Comparison of ENCODE assay signal across 9 mouse cellular contexts in genomic region chr7:75998853-75999252, GRCm38 (mm10).
DNase-seq lines count a peak whose midpoint lies in the region; ATAC-seq and TF ChIP-seq lines count a peak whose summit lies in the region.
"Had no signal": no experiment of that assay in that cellular context is flagged by ENCODE, and none has a peak within 500 bp of the region (broad histone marks: within the 10 kb centered on the region; RNA-seq: fewer than 3 reads in every experiment).

No protein-coding gene starts in this region.

- no peaks in the 10 kb centered on the region for H3K4me1 ChIP-seq in limb, embryonic 11.5 days (ENCODE audit: control insufficient read depth, insufficient read depth, low read length)
- no peaks in the 10 kb centered on the region for H3K4me1 ChIP-seq in limb, embryonic 10.5 days
- H3K4me1 ChIP-seq in forebrain, embryonic 15.5 days = peaks cover 15% of the 10 kb centered on the region
- H3K4me1 ChIP-seq in thymus, adult 2 months (replicated peaks; ENCODE audit: control insufficient read depth, insufficient read depth, low read length) = no peaks in the 10 kb centered on the region

- ATAC-seq in limb, embryonic 11.5 days (ENCODE audit: insufficient number of reproducible peaks, low FRiP score, low TSS enrichment, low read depth) = no peak
- peak; percentile 92 for ATAC-seq in forebrain, embryonic 15.5 days (replicated peaks)
- ATAC-seq: liver, postnatal 0 days had no signal

- no peak overlapping the region for H3K4me3 ChIP-seq in limb, embryonic 11.5 days (ENCODE audit: low read depth, low read length)
- H3K4me3 ChIP-seq in limb, embryonic 10.5 days = no peak overlapping the region
- no peak overlapping the region for H3K4me3 ChIP-seq in forebrain, embryonic 15.5 days
- H3K4me3 ChIP-seq in thymus, adult 2 months (ENCODE audit: control insufficient read depth, insufficient read depth, low read length) = no peak overlapping the region

- H3K27me3 ChIP-seq in limb, embryonic 11.5 days (ENCODE audit: control insufficient read depth, insufficient read depth, low read length) = no peaks in the 10 kb centered on the region
- no peaks in the 10 kb centered on the region for H3K27me3 ChIP-seq in limb, embryonic 10.5 days (ENCODE audit: low read depth, poor library complexity, severe bottlenecking)
- no peaks in the 10 kb centered on the region for H3K27me3 ChIP-seq in forebrain, embryonic 15.5 days
- no peaks in the 10 kb centered on the region for H3K27me3 ChIP-seq in thymus, adult 2 months (ENCODE audit: control insufficient read depth, insufficient read depth, low read length)

- no peak for TF ChIP-seq POLR2A in thymus, adult 2 months (IDR thresholded peaks at IDR 0.05; ENCODE audit: control insufficient read depth, extremely low read depth, insufficient read depth, low read length, poor library complexity)

- no peak overlapping the region for H3K4me2 ChIP-seq in limb, embryonic 11.5 days (ENCODE audit: low read depth, severe bottlenecking)
- H3K4me2 ChIP-seq in forebrain, embryonic 15.5 days (replicated peaks) = no peak overlapping the region

- 44% methylated on average over 5 of the region's 5 CpGs for WGBS in limb, embryonic 11.5 days
- whole genome bisulfite sequencing in limb, embryonic 10.5 days = 48% methylated on average over 5 of the region's 5 CpGs
- WGBS in forebrain, embryonic 15.5 days = 7% methylated on average over 5 of the region's 5 CpGs
- WGBS in thymus, adult 2 months = 87% methylated on average over 5 of the region's 5 CpGs

- H3K9me3 ChIP-seq in limb, embryonic 11.5 days (ENCODE audit: control insufficient read depth, low read length) = no peaks in the 10 kb centered on the region
- no peaks in the 10 kb centered on the region for H3K9me3 ChIP-seq in limb, embryonic 10.5 days (replicated peaks)
- H3K9me3 ChIP-seq in forebrain, embryonic 15.5 days = no peaks in the 10 kb centered on the region

- DNase-seq in limb, embryonic 11.5 days (ENCODE audit: low spot score) = peak; percentile 18
- no peak for DNase-seq in limb, embryonic 10.5 days (ENCODE audit: low spot score)
- DNase-seq in layer of hippocampus, postnatal 10 days (ENCODE audit: low spot score in 2 of 2) = peak; percentile 44 to 56
- DNase-seq in right cerebral cortex, postnatal 25 days = peak; percentile 7
- DNase-seq in thymus, adult 2 months = no peak
- DNase-seq in spleen, postnatal 4 days (ENCODE audit: low spot score in 2 of 2) = no peak
- no peak for DNase-seq in kidney, adult 9 months
- DNase-seq: liver, postnatal 0 days had no signal

- TF ChIP-seq CTCF in thymus, adult 2 months (IDR thresholded peaks at IDR 0.05; ENCODE audit: borderline replicate concordance, control insufficient read depth, extremely low read depth, insufficient read depth, low read length, poor library complexity) = no peak

- no peaks in the 10 kb centered on the region for H3K36me3 ChIP-seq in limb, embryonic 11.5 days (ENCODE audit: control insufficient read depth, insufficient read depth, low read length)
- H3K36me3 ChIP-seq in limb, embryonic 10.5 days = no peaks in the 10 kb centered on the region
- no peaks in the 10 kb centered on the region for H3K36me3 ChIP-seq in forebrain, embryonic 15.5 days
- no peaks in the 10 kb centered on the region for H3K36me3 ChIP-seq in thymus, adult 2 months (ENCODE audit: control insufficient read depth, insufficient read depth, low read length)

- no peak overlapping the region for H3K9ac ChIP-seq in limb, embryonic 11.5 days (ENCODE audit: low read length)
- no peak overlapping the region for H3K9ac ChIP-seq in forebrain, embryonic 15.5 days (replicated peaks)
- H3K9ac ChIP-seq: liver, postnatal 0 days had no signal

- H3K27ac ChIP-seq in limb, embryonic 11.5 days (replicated peaks; ENCODE audit: low read depth, low read length) = no peak overlapping the region
- H3K27ac ChIP-seq in limb, embryonic 10.5 days = no peak overlapping the region
- H3K27ac ChIP-seq in forebrain, embryonic 15.5 days (replicated peaks) = peak overlapping the region; percentile 66
- H3K27ac ChIP-seq in thymus, adult 2 months (ENCODE audit: control insufficient read depth, insufficient read depth, low read length) = no peak overlapping the region

Comparison
In these comparisons a context has a peak if more than half of its experiments do, and no peak if none do; other contexts are left out.
1. DNase-seq: peak in limb, embryonic 11.5 days (single experiment), layer of hippocampus, postnatal 10 days (2 of 2) and right cerebral cortex, postnatal 25 days (single experiment); none in limb, embryonic 10.5 days (single experiment), thymus, adult 2 months (single experiment), spleen, postnatal 4 days (0 of 2) and kidney, adult 9 months (single experiment).